Mouse (Mus musculus) limb, embryonic 12.5 days (tissue): Measurements from ENCODE around the gene Pilra. TPM values are rescaled to one million over a fixed set of nuclear protein-coding genes. Genes with fewer than 3 reads are reported as not detected.
"Not testable (repeated sequence)": the region's sequence is repeated elsewhere in the genome, so short reads cannot be mapped to it uniquely, and the experiment has no call there.

Experiments used
- ATAC-seq: fragments of 200-750 bp; cut with Nextera tagmentation; 2 replicates; pipeline ENCODE4 v1.8.0; 2017; ENCODE audit warnings: low read depth, moderate TSS enrichment; ENCODE audit not compliant: insufficient number of reproducible peaks, insufficient read depth, low FRiP score, low TSS enrichment
- H3K27ac ChIP-seq: fragments of 300-500 bp; sonication (generic); 2 replicates; pipeline ENCODE4 v1.5.1; 2016; ENCODE audit warnings: mild to moderate bottlenecking, moderate library complexity
- H3K27me3 ChIP-seq: fragments of 300-500 bp; sonication (generic); 2 replicates; pipeline ENCODE4 v1.6.1; 2016; ENCODE audit warnings: mild to moderate bottlenecking, moderate library complexity
- H3K36me3 ChIP-seq: fragments of 300-500 bp; sonication (generic); 2 replicates; pipeline ENCODE4 v1.6.1; 2016; ENCODE audit warnings: mild to moderate bottlenecking, moderate library complexity
- H3K4me1 ChIP-seq: fragments of 300-500 bp; sonication (generic); replicated peaks from 2 replicates; pipeline ENCODE4 v1.6.1; 2016
- H3K4me2 ChIP-seq: fragments of 300-500 bp; sonication (generic); 2 replicates; pipeline ENCODE4 v1.6.1; 2016; ENCODE audit warnings: mild to moderate bottlenecking, moderate library complexity
- H3K4me3 ChIP-seq: fragments of 300-500 bp; sonication (generic); replicated peaks from 2 replicates; pipeline ENCODE4 v1.5.1; 2016; ENCODE audit warnings: mild to moderate bottlenecking
- H3K9ac ChIP-seq: fragments of 300-500 bp; sonication (generic); replicated peaks from 2 replicates; pipeline ENCODE4 v1.6.1; 2016; ENCODE audit warnings: mild to moderate bottlenecking, moderate library complexity
- H3K9me3 ChIP-seq: fragments of 300-500 bp; sonication (generic); 2 replicates; pipeline ENCODE4 v1.6.1; 2016; ENCODE audit warnings: mild to moderate bottlenecking, moderate library complexity
- WGBS: fragments of 180-500 bp; shearing (Covaris S2); methylation state at CpG from one replicate; pipeline ENCODE4 v1.1.7; 2016; 5-methylcytosine and 5-hydroxymethylcytosine counted together
- polyA plus RNA-seq: library from polyadenylated mRNA; unstranded; fragments of >200 nt; fragmentation: Nextera tagmentation; extraction: Ambion mirVana; gene quantifications from 2 replicates; pipeline ENCODE4 v1.2.1, GENCODE M21; 2016

Pilra gene
- polyA plus RNA-seq, result 0.14 and 0.22 TPM in 2 replicates

DNA sequence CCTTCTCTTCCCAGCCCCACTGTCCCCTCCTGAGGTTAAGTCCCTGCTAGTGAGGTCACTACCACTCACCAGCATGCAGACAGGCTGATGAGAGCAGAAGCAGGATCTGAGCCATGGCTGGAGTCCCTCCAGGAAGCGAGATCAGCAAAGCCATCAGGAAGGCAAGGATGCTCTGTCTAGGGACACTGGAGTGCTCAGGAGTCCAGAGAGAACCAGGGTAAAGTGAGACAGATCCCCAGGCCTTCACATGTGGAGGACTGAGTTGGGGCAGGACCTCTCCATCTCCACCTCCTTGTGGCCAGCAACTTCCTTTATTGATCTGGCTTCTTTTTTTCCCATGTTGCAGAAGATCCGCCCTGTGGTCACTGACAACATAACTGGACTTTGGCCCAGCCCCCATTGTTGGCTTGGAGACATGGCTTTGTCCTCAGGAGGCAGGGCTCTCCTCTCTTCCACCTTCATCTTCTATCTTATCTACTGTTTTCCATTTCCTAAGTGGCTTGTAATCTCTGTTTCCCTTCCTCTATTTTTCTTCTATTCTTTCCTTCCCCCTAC is at the start of gene Pilra:
Gene Pilra, minus strand, starts transcription at position 316 of the 555 bp plus-strand sequence.
- H3K9me3 ChIP-seq, H3K9ac ChIP-seq, ATAC-seq, H3K4me1 ChIP-seq, H3K27me3 ChIP-seq, H3K36me3 ChIP-seq, H3K4me3 ChIP-seq, H3K27ac ChIP-seq, H3K4me2 ChIP-seq: not testable (repeated sequence)
- 56% methylated on average over 2 of the region's 2 CpGs for WGBS

DNA sequence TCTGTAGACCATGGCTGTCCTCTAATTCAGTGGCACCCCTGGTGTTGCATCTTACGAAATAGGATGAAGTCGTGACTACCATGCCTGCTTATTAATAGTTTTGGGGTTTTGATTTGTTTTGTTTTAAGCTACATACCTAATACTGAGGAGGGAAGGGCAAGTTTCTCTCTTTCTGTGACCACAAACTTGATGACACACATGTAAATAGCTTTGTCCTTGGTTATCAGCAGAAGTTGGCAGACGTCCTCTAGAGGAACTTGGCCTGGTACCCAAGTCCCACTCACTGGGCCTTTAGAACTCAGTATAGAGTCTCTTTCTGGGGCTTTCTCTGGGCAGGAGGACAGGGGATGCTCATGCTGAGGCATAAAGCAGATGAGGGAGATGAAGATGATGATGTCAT is 47.3 kb upstream of the Pilra start:
- no peaks in the 10 kb centered on the region for H3K27me3 ChIP-seq

GRCm38 (mm10) chr5:137882922-137883321 is 46.8 kb upstream of the Pilra start:
- no peak for ATAC-seq
- Histone ChIP-seq H3K9ac (no peak overlapping the region), H3K36me3 (no peaks in the 10 kb centered on the region), H3K4me2 (no peak overlapping the region), H3K27me3 (no peaks in the 10 kb centered on the region), H3K27ac (no peak overlapping the region), H3K9me3 (no peaks in the 10 kb centered on the region), H3K4me1 (no peaks in the 10 kb centered on the region), H3K4me3 (no peak overlapping the region)
- 82% methylated on average over 4 of the region's 4 CpGs for WGBS

More for the DNA sequence above, 47.3 kb upstream of the Pilra start:
- Histone ChIP-seq H3K4me3 (no peak overlapping the region), H3K27ac (no peak overlapping the region), H3K9me3 (no peaks in the 10 kb centered on the region), H3K4me1 (no peaks in the 10 kb centered on the region), H3K4me2 (no peak overlapping the region), H3K9ac (no peak overlapping the region), H3K36me3 (no peaks in the 10 kb centered on the region)
- no peak for ATAC-seq
- 97% methylated on average over 3 of the region's 3 CpGs for WGBS

DNA sequence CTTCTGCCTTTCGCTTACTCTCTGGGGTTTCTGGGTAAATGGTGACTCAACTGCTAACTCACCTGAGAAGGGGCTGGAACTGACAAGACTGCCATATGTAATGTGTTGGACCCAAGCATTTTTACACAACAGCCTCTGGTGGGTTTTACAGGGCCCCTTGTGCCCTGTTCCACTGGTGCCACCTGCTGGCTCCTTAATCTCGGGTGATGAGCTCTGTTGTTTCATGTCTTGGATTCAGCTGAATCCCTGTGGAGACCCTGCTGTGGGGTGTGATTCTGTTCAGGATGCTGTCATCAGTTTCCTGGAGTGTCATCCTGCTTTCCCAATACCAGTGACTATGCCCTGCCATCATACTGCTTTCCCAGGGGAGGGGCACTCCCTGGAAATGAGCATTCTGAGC is 41.8 kb upstream of the Pilra start:
- Histone ChIP-seq H3K4me2 (no peak overlapping the region), H3K9ac (no peak overlapping the region), H3K36me3 (no peaks in the 10 kb centered on the region), H3K27ac (no peak overlapping the region), H3K9me3 (no peaks in the 10 kb centered on the region), H3K4me1 (no peaks in the 10 kb centered on the region), H3K4me3 (no peak overlapping the region), H3K27me3 (no peaks in the 10 kb centered on the region)
- WGBS, result 51% methylated on average over 2 of the region's 2 CpGs
- no peak for ATAC-seq

GRCm38 (mm10) chr5:137875054-137875453 is 39.0 kb upstream of the Pilra start:
- H3K4me1 ChIP-seq, result no peaks in the 10 kb centered on the region
- no peak for ATAC-seq
- no peak overlapping the region for H3K9ac ChIP-seq
- H3K9me3 ChIP-seq, result no peaks in the 10 kb centered on the region
- WGBS, result 87% methylated on average over 2 of the region's 2 CpGs
- no peak overlapping the region for H3K4me3 ChIP-seq
- H3K27me3 ChIP-seq, result no peaks in the 10 kb centered on the region
- no peak overlapping the region for H3K27ac ChIP-seq
- H3K4me2 ChIP-seq, result no peak overlapping the region
- H3K36me3 ChIP-seq, result no peaks in the 10 kb centered on the region

DNA sequence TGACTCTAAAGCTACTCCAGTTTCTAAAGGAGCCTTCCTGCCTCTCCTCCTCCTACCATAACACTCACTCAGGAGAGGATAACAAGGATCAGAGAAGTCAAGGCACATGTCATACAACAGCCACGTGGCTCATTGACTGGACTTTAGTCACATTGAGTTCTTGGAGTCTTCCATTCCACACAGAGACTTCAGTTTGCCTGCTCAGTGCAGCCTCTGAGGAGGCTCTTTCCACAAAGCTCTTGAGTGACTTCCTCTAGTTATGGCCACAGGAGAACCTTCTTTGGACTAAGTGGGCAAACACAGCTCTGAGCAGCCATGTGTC is 36.3 kb upstream of the Pilra start:
- H3K4me2 ChIP-seq, H3K4me1 ChIP-seq, H3K27ac ChIP-seq, H3K9ac ChIP-seq, H3K27me3 ChIP-seq, H3K9me3 ChIP-seq, ATAC-seq, H3K4me3 ChIP-seq, H3K36me3 ChIP-seq: not testable (repeated sequence)
- 41% methylated on average over 1 of the region's 1 CpGs for WGBS

DNA sequence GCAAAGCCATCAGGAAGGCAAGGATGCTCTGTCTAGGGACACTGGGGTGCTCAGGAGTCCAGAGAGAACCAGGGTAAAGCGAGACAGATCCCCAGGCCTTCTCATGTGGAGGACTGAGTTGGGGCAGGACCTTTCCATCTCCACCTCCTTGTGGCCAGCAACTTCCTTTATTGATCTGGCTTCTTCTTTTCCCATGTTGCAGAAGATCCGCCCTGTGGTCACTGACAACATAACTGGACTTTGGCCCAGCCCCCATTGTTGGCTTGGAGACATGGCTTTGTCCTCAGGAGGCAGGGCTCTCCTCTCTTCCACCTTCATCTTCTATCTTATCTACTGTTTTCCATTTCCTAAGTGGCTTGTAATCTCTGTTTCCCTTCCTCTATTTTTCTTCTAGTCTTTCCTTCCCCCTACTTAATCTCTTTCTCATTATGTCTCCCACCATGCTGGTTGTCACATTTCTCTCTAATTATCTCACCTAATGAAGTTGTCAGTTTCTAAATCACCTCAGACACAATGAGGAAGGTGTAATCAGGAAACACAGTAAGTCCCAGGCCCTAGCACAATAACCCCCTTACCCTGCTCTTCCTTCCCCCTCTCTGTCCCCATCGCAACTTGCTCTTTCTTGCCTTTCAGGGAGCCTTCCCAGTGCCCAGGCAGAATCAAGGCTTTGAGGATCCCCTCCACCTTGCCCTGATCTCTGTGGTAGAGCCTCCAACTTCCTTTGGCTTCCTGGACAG is 35.7 kb upstream of the Pilra start, which contains the start of gene Pilrb2:
Gene Pilrb2, minus strand, starts transcription at position 172 of the 737 bp plus-strand sequence.
- H3K36me3 ChIP-seq, H3K9me3 ChIP-seq, H3K9ac ChIP-seq, H3K27me3 ChIP-seq, H3K27ac ChIP-seq, H3K4me1 ChIP-seq, ATAC-seq, H3K4me3 ChIP-seq, H3K4me2 ChIP-seq: not testable (repeated sequence)
- 66% methylated on average over 3 of the region's 3 CpGs for WGBS

- not testable (repeated sequence) for H3K9me3 ChIP-seq, H3K4me2 ChIP-seq, H3K9ac ChIP-seq, H3K27me3 ChIP-seq, ATAC-seq, H3K4me1 ChIP-seq, H3K27ac ChIP-seq, H3K4me3 ChIP-seq, H3K36me3 ChIP-seq
- 77% methylated on average over 2 of the region's 2 CpGs for WGBS
These were observed 32.5 kb upstream of the Pilra start for GRCm38 (mm10) chr5:137868600-137868999.

- not testable (repeated sequence) for H3K36me3 ChIP-seq, ATAC-seq, H3K4me3 ChIP-seq, H3K4me1 ChIP-seq, H3K27me3 ChIP-seq, H3K9ac ChIP-seq, H3K27ac ChIP-seq, H3K4me2 ChIP-seq, H3K9me3 ChIP-seq
- WGBS, result 84% methylated on average over 1 of the region's 1 CpGs
These were observed 27.9 kb upstream of the Pilra start for GRCm38 (mm10) chr5:137864008-137864407.

DNA sequence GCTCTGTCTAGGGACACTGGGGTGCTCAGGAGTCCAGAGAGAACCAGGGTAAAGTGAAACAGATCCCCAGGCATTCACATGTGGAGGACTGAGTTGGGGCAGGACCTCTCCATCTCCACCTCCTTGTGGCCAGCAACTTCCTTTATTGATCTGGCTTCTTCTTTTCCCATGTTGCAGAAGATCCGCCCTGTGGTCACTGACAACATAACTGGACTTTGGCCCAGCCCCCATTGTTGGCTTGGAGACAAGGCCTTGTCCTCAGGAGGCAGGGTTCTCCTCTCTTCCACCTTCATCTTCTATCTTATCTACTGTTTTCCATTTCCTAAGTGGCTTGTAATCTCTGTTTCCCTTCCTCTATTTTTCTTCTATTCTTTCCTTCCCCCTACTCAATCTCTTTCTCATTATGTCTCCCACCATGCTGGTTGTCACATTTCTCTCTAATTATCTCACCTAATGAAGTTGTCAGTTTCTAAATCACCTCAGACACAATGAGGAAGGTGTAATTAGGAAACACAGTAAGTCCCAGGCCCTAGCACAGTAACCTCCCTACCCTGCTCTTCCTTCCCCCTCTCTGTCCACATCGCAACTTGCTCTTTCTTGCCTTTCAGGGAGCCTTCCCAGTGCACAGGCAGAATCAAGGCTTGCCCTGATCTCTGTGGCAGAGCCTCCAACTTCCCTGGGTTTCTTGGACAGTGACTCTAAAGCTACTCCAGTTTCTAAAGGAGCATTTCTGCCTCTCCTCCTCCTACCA is 22.1 kb upstream of the Pilra start, which contains the start of gene Pilrb1:
Gene Pilrb1, minus strand, starts transcription at position 147 of the 751 bp plus-strand sequence.
- not testable (repeated sequence) for H3K27me3 ChIP-seq, H3K4me1 ChIP-seq, H3K4me3 ChIP-seq, H3K9ac ChIP-seq, H3K27ac ChIP-seq, H3K9me3 ChIP-seq, ATAC-seq, H3K4me2 ChIP-seq, H3K36me3 ChIP-seq
- 68% methylated on average over 2 of the region's 2 CpGs for WGBS

DNA sequence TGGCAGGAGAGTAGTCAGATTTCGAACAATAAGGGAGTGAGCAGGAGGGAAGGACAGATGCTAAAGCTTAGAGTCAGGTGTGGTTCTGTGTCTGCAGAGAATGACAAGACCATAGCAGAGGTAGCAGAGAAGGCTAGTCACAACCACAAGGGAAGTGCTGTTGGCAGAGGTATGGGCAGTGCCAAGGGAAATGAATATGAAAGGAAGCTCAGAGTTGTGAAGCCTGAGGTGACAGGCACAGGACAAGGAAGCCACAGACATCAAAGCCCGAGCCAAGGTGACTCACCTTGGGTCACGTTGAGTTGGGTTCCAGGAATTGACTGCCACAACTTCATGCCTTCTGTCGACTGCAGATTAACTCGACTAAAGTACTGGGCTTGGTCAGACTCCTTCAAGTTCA is 20.8 kb upstream of the Pilra start:
- H3K9me3 ChIP-seq, H3K9ac ChIP-seq, H3K4me1 ChIP-seq, H3K27me3 ChIP-seq, ATAC-seq, H3K27ac ChIP-seq, H3K36me3 ChIP-seq, H3K4me2 ChIP-seq, H3K4me3 ChIP-seq: not testable (repeated sequence)
- 74% methylated on average over 5 of the region's 5 CpGs for WGBS
